Mouse (Mus musculus) embryonic facial prominence, embryonic 10.5 days (tissue): Measurements from ENCODE around the gene Pik3r6. TPM values are rescaled to one million over a fixed set of nuclear protein-coding genes. Genes with fewer than 3 reads are reported as not detected.

Experiments
- DNase-seq: peaks from one replicate; pipeline ENCODE4 v3.0.0-alpha.2; 2017; ENCODE audit warnings: low spot score
- H3K27ac ChIP-seq: fragments of 300-500 bp; sonication (generic); replicated peaks from 2 replicates; pipeline ENCODE4 v1.5.1; 2016; ENCODE audit warnings: mild to moderate bottlenecking
- H3K27me3 ChIP-seq: fragments of 300-500 bp; sonication (generic); replicated peaks from 2 replicates; pipeline ENCODE4 v1.6.1; 2016; ENCODE audit warnings: low read depth, mild to moderate bottlenecking; ENCODE audit not compliant: poor library complexity, severe bottlenecking
- H3K36me3 ChIP-seq: fragments of 300-500 bp; sonication (generic); replicated peaks from 2 replicates; pipeline ENCODE4 v1.6.1; 2016; ENCODE audit warnings: mild to moderate bottlenecking, moderate library complexity
- H3K4me1 ChIP-seq: fragments of 300-500 bp; sonication (generic); 2 replicates; pipeline ENCODE4 v1.6.1; 2016
- H3K4me3 ChIP-seq: fragments of 300-500 bp; sonication (generic); 2 replicates; pipeline ENCODE4 v1.5.1; 2016; ENCODE audit warnings: mild to moderate bottlenecking, moderate library complexity
- H3K9me3 ChIP-seq: fragments of 300-500 bp; sonication (generic); 2 replicates; pipeline ENCODE4 v1.6.1; 2016; ENCODE audit warnings: mild to moderate bottlenecking
- WGBS: fragments of 180-500 bp; shearing (Covaris S2); methylation state at CpG from one replicate; pipeline ENCODE4 v1.1.7; 2016; 5-methylcytosine and 5-hydroxymethylcytosine counted together
- polyA plus RNA-seq: library from polyadenylated mRNA; unstranded; fragments of >200 nt; fragmentation: Nextera tagmentation; extraction: Ambion mirVana; gene quantifications from 2 replicates; pipeline ENCODE4 v1.2.1, GENCODE M21; 2016

The Pik3r6 gene
- polyA plus RNA-seq, 1 experiment from 2014 or later, result 1.8 TPM

- peaks cover 40% of the 10 kb centered on the region for H3K4me1 ChIP-seq
- no peaks in the 10 kb centered on the region for H3K36me3 ChIP-seq
- 5% methylated on average over 9 of the region's 9 CpGs for WGBS
- no peaks in the 10 kb centered on the region for H3K9me3 ChIP-seq
- peak; percentile 69 for DNase-seq
- H3K27ac ChIP-seq, result peak overlapping the region; percentile 80
- H3K4me3 ChIP-seq, result no peak overlapping the region; the same call in 1 of the 2 replicates
- H3K27me3 ChIP-seq, result no peaks in the 10 kb centered on the region
These were observed 98.7 kb downstream of the Pik3r6 start for GRCm38 (mm10) chr11:68601486-68601991.

Other genes with a start within 250 kb of the Pik3r6 start
- gene Ntn1, start 102.2 kb upstream of the Pik3r6 start, polyA plus RNA-seq, result 7.4 and 8.2 TPM in 2 replicates
- gene Pik3r5, start 70.9 kb upstream of the Pik3r6 start, polyA plus RNA-seq, result 0.69 and 1.3 TPM in 2 replicates
- 0.39 and 0.50 TPM in 2 replicates for gene Mfsd6l, start 53.2 kb downstream of the Pik3r6 start, polyA plus RNA-seq
- gene Ccdc42, start 84.0 kb downstream of the Pik3r6 start, polyA plus RNA-seq, result 0.55 and 0.68 TPM in 2 replicates
- 161 and 164 TPM in 2 replicates for gene Myh10, start 188.5 kb downstream of the Pik3r6 start, polyA plus RNA-seq